Mouse (Mus musculus) heart, embryonic 13.5 days (tissue): ENCODE results near the gene Abcd3. TPM values are rescaled to one million over a fixed set of nuclear protein-coding genes. Genes with fewer than 3 reads are reported as not detected.
"Not testable (repeated sequence)": the region's sequence is repeated elsewhere in the genome, so short reads cannot be mapped to it uniquely, and the experiment has no call there.

Source experiments
- ATAC-seq: fragments of 200-750 bp; cut with Nextera tagmentation; 2 replicates; pipeline ENCODE4 v1.8.0; 2017; ENCODE audit warnings: moderate TSS enrichment; ENCODE audit not compliant: insufficient number of reproducible peaks, low FRiP score, low TSS enrichment; ENCODE audit errors: extremely low read depth
- H3K27ac ChIP-seq: fragments of 300-500 bp; sonication (generic); replicated peaks from 2 replicates; pipeline ENCODE4 v1.5.1; 2015; ENCODE audit warnings: moderate library complexity, mild to moderate bottlenecking, inconsistent platforms
- H3K27me3 ChIP-seq: fragments of 300-500 bp; sonication (generic); replicated peaks from 2 replicates; pipeline ENCODE4 v1.6.1; 2015; ENCODE audit warnings: mild to moderate bottlenecking, inconsistent platforms
- H3K36me3 ChIP-seq: fragments of 300-500 bp; sonication (generic); 2 replicates; pipeline ENCODE4 v1.6.1; 2015; ENCODE audit warnings: mild to moderate bottlenecking, inconsistent platforms
- H3K4me1 ChIP-seq: fragments of 300-500 bp; sonication (generic); 2 replicates; pipeline ENCODE4 v1.6.1; 2015; ENCODE audit warnings: inconsistent platforms
- H3K4me2 ChIP-seq: fragments of 300-500 bp; sonication (generic); 2 replicates; pipeline ENCODE4 v1.6.1; 2015; ENCODE audit warnings: inconsistent platforms, mild to moderate bottlenecking, moderate library complexity
- H3K4me3 ChIP-seq: fragments of 300-500 bp; sonication (generic); 2 replicates; pipeline ENCODE4 v1.5.1; 2015; ENCODE audit warnings: moderate library complexity, mild to moderate bottlenecking, inconsistent platforms
- H3K9ac ChIP-seq: fragments of 300-500 bp; sonication (generic); 2 replicates; pipeline ENCODE4 v1.6.1; 2015; ENCODE audit warnings: inconsistent platforms, mild to moderate bottlenecking, moderate library complexity
- H3K9me3 ChIP-seq: fragments of 300-500 bp; sonication (generic); 2 replicates; pipeline ENCODE4 v1.6.1; 2016; ENCODE audit warnings: inconsistent platforms
- WGBS: fragments of 180-500 bp; shearing (Covaris S2); methylation state at CpG from one replicate; pipeline ENCODE4 v1.1.7; 2015; ENCODE audit warnings: mixed read lengths; 5-methylcytosine and 5-hydroxymethylcytosine counted together
- polyA plus RNA-seq: library from polyadenylated mRNA; unstranded; fragments of >200 nt; fragmentation: Nextera tagmentation; extraction: Ambion mirVana; gene quantifications from 2 replicates; pipeline ENCODE4 v1.2.1, GENCODE M21; 2015

The Abcd3 gene
- polyA plus RNA-seq, 1 experiment from 2014 or later, result 37.5 TPM

DNA sequence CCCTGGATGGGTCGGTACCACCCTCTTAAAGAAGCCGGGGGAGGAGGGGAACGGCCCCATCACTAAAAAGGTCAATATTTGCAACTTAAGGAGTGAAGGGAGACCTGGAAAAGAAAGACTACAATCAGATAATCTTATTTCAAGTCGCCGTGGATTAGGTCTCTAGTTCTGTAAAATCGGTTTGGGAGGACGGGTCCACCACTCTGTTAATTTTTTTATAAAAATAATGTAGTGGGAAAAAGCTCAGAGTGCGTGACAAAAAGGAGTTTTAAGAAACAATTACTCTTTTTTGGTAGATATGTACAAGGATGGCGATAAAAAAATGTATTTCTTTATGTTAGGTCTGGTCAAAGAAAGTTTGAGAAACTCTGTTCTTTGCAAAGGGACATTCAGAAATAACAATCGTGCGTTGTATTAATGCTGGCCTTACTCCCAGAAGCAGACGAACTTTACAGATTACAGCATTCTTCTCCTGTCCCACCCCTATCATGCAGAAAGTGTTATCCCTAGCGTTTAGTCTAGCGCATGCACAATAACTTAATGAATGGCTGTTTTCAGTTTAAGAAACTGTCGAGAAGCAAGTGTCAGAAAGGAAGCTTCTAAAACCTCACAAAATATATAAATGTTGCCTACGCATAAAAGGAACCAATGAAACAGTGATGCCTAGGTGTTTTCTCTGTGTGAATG is 590 bp upstream of the Abcd3 start:
- Histone ChIP-seq H3K9me3 (no peaks in the 10 kb centered on the region), H3K27me3 (no peaks in the 10 kb centered on the region), H3K9ac (peak overlapping the region; percentile 98), H3K27ac (peak overlapping the region; percentile 99), H3K4me3 (peak overlapping the region; percentile 94), H3K4me2 (peak overlapping the region; percentile 81), H3K36me3 (no peaks in the 10 kb centered on the region), H3K4me1 (peaks cover 28% of the 10 kb centered on the region)
- WGBS, result 19% methylated on average over 16 of the region's 16 CpGs
- ATAC-seq, result no peak

DNA sequence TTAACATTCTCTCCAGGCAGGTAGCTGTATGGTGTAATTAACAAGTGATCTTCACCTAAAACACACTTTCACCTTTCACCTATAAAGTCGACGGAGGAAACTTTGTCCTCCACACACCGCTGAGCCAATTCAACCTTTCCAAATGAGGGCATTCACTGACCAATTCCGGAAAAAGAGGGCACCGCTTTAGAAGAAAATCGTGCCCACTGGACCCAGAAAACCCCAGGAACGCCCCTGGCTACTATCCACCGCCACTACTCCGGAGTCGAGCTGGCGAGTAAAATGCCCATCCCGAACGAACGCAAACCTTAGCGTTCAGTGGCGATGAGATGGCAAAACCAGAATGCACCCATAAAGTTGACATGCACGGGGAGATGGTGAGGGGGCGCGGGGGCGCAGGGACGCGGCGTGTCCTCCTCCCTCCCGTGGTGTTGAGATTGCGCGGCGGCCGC is 663 bp downstream of the Abcd3 start:
- peak overlapping the region; percentile 81 for H3K4me2 ChIP-seq
- peaks cover 31% of the 10 kb centered on the region for H3K4me1 ChIP-seq
- WGBS, result 0% methylated on average over 27 of the region's 28 CpGs
- ATAC-seq, result no peak
- H3K9ac ChIP-seq, result peak overlapping the region; percentile 98
- no peaks in the 10 kb centered on the region for H3K9me3 ChIP-seq
- peak overlapping the region; percentile 99 for H3K27ac ChIP-seq
- H3K4me3 ChIP-seq, result peak overlapping the region; percentile 94
- H3K36me3 ChIP-seq, result no peaks in the 10 kb centered on the region
- H3K27me3 ChIP-seq, result no peaks in the 10 kb centered on the region

DNA sequence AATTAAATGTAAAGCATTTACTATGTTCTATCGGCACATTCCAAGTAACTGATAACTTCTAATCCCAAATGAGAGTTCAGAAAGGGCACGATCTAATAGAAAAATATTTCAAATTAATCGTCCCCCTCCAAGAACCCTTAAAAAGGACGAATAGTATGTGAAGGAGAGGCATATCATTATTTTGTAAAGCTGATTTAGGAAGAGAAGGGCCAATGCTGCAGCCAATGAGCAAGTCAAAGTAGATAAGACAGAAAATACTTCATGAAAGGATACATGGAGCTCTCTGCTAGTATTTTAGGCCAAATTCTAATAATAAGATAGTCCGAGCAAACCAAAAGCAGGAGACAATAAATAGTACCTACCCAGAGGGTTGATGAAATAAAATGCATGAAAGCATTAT is 1.3 kb downstream of the Abcd3 start:
- ATAC-seq, result no peak
- H3K4me3 ChIP-seq, result peak overlapping the region; percentile 94
- H3K36me3 ChIP-seq, result no peaks in the 10 kb centered on the region
- H3K27ac ChIP-seq, result 0 out of 2 replicates have a peak overlapping the region, but pooled peaks have one; percentile 99
- peak overlapping the region; percentile 98 for H3K9ac ChIP-seq
- no peaks in the 10 kb centered on the region for H3K9me3 ChIP-seq
- WGBS, result 59% methylated on average over 5 of the region's 5 CpGs
- peak overlapping the region; percentile 81 for H3K4me2 ChIP-seq
- no peaks in the 10 kb centered on the region for H3K27me3 ChIP-seq
- H3K4me1 ChIP-seq, result peaks cover 31% of the 10 kb centered on the region

DNA sequence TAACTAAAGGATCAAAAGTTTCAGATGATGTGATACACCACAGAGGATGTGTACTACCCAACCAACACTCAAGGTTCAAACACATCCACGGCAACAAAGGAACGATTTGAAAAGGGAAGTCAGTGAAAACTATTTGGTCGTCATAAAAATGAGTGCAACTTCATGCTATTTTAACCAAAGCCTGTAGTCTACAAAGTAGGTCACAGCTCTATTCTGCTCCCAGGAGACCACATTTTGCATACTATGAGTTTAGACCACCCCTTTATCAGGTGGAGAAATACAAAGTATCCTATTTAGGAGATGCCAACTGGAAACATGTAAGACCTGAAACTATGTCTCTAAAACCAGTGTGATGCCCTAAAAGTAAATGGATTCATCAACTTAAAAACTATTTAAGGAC is 6.9 kb downstream of the Abcd3 start:
- no peaks in the 10 kb centered on the region for H3K9me3 ChIP-seq
- no peak overlapping the region for H3K9ac ChIP-seq
- no peak overlapping the region for H3K27ac ChIP-seq
- H3K4me2 ChIP-seq, result no peak overlapping the region
- no peaks in the 10 kb centered on the region for H3K27me3 ChIP-seq
- H3K36me3 ChIP-seq, result peaks cover 7% of the 10 kb centered on the region; the same call in 1 of the 2 replicates
- WGBS, result 85% methylated on average over 3 of the region's 3 CpGs
- ATAC-seq, result no peak
- peaks cover 32% of the 10 kb centered on the region for H3K4me1 ChIP-seq
- H3K4me3 ChIP-seq, result no peak overlapping the region

DNA sequence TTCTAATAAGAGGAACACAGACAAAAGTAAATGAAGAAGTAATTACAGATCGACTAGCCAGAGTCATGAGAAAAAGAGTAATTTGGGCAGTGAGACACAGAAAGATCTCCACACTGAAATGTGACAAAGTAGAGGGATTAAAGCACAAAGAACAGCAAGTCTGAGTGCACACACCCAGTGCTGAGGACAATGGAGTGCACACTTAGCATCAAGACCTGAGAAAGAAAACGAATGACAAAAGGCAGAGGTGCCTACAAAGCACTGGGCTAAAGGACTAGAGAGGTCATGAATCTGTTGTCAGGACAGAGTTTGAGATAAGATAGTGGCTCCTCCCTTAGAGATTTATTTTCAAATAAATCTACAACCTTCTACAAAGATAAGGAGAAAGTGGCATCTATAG is 20.9 kb downstream of the Abcd3 start:
- no peak for ATAC-seq
- H3K9me3 ChIP-seq, result no peaks in the 10 kb centered on the region
- H3K4me3 ChIP-seq, result no peak overlapping the region
- H3K9ac ChIP-seq, result no peak overlapping the region
- 52% methylated on average over 2 of the region's 2 CpGs for WGBS
- H3K27me3 ChIP-seq, result no peaks in the 10 kb centered on the region
- peaks cover 18% of the 10 kb centered on the region for H3K4me1 ChIP-seq
- no peak overlapping the region for H3K4me2 ChIP-seq
- no peak overlapping the region for H3K27ac ChIP-seq
- peaks cover 28% of the 10 kb centered on the region for H3K36me3 ChIP-seq

DNA sequence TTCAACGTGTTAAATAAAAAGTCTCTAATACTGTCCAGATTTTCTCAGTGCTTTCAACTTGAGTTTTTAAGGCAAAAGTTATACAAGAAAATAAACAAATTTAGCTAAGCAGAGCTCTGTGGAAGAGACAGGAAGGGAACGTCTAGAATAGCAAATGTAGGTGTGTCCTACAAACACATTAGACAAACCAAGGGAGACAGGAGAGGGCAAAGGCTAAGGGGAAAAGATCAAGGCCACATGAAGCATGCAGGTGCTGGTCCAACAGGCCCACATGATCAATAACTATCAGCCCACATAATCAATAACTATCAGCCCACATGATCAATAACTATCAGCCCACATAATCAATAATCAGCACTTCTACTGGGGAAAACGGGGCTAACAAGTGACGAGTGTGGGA is 22.9 kb downstream of the Abcd3 start:
- no peaks in the 10 kb centered on the region for H3K27me3 ChIP-seq
- no peak overlapping the region for H3K4me3 ChIP-seq
- WGBS, result 78% methylated on average over 4 of the region's 4 CpGs
- ATAC-seq, result no peak
- peaks cover 5% of the 10 kb centered on the region for H3K4me1 ChIP-seq
- H3K9ac ChIP-seq, result no peak overlapping the region
- no peak overlapping the region for H3K4me2 ChIP-seq
- peaks cover 28% of the 10 kb centered on the region for H3K36me3 ChIP-seq
- no peaks in the 10 kb centered on the region for H3K9me3 ChIP-seq
- H3K27ac ChIP-seq, result no peak overlapping the region

DNA sequence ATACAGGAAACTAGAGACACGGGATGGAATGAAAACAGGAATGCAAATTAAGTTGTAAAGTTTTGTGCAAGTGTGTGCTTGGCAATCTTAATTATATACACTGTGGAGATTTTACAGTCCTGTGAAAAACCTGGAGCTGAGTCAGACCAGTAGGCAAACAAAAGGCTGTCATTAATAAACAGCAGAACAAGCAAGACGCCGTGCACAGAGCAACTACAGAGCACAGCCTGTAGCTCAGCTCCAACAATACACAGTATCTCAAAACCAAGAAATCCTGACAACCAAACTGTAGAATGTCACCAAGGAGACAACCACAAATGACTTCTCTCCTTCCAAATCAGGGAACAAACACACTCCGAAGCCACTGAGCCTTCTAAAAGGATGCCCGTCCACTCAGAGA is 24.7 kb downstream of the Abcd3 start:
- Histone ChIP-seq H3K27me3 (no peaks in the 10 kb centered on the region), H3K4me1 (peaks cover 5% of the 10 kb centered on the region), H3K4me3 (no peak overlapping the region), H3K9me3 (no peaks in the 10 kb centered on the region), H3K4me2 (no peak overlapping the region), H3K9ac (no peak overlapping the region), H3K27ac (no peak overlapping the region), H3K36me3 (peaks cover 26% of the 10 kb centered on the region)
- WGBS, result 72% methylated on average over 5 of the region's 5 CpGs
- ATAC-seq, result no peak

DNA sequence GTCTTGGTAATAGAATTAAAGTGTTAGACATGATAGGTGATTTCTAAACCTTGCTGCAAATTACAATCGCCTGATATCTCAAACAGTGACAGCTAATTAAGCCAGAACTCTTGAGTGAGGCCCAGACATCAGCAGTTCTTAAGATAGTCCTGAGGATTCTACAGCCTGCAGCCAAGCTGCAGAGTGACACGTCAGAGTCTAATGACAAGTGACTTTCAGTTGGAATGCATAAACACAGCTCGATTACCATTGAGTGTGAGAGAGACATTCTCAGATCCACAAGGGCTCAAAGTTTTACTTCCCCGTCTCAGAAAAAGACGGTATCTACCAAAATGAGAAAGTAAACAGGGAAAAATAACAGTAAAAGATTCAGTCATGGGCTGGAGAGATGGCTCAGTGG is 25.3 kb downstream of the Abcd3 start:
- Histone ChIP-seq H3K27ac (no peak overlapping the region), H3K4me2 (no peak overlapping the region), H3K27me3 (no peaks in the 10 kb centered on the region), H3K4me3 (no peak overlapping the region), H3K4me1 (peaks cover 5% of the 10 kb centered on the region), H3K36me3 (peaks cover 22% of the 10 kb centered on the region), H3K9ac (no peak overlapping the region), H3K9me3 (no peaks in the 10 kb centered on the region)
- WGBS, result 37% methylated on average over 5 of the region's 5 CpGs
- no peak for ATAC-seq

DNA sequence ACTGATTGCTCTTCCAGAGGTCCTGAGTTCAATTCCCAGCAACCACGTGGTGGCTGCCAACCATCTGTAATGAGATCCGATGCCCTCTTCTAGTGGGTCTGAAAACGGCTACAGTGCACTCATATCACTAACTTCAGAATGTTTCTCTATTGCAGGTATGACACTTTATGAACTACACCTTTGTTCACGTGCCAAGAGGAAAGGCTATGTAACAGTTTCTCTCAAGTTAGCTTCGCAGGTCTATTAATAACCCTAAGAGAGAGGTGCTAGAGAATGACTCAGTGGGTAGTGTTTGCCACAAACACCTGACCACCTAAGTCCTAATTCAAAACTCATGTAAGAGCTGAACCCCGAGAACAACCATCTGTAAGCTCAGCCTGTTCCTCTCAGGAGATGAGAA is 32.1 kb downstream of the Abcd3 start:
- no peaks in the 10 kb centered on the region for H3K9me3 ChIP-seq
- H3K4me2 ChIP-seq, result no peak overlapping the region
- no peak for ATAC-seq
- WGBS, result 71% methylated on average over 6 of the region's 6 CpGs
- no peaks in the 10 kb centered on the region for H3K27me3 ChIP-seq
- H3K27ac ChIP-seq, result no peak overlapping the region
- H3K9ac ChIP-seq, result no peak overlapping the region
- no peak overlapping the region for H3K4me3 ChIP-seq
- peaks cover 25% of the 10 kb centered on the region for H3K36me3 ChIP-seq
- peaks cover 5% of the 10 kb centered on the region; the same call in 1 of the 2 replicates for H3K4me1 ChIP-seq

DNA sequence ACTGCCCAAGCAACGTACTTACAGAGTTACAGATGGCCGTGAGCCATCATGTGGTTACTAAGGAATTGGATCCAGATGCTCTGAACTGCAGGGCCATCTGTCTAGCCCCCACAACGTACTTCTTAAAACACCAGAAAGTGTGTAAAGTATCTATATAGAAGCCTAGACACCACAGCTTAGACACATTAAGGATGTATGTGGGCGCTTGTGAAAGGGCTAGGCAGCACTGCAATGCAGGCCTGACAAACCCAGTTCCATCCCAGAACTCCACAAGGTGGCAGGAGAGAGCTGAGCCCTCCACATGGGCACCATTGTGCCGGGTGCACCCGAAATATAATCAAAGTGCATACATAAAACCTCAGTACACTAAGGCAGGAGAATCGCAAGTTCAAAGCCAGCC is 37.2 kb downstream of the Abcd3 start:
- no peak for ATAC-seq
- H3K27ac ChIP-seq, result no peak overlapping the region
- H3K4me2 ChIP-seq, result no peak overlapping the region
- no peak overlapping the region for H3K9ac ChIP-seq
- no peaks in the 10 kb centered on the region for H3K27me3 ChIP-seq
- peaks cover 52% of the 10 kb centered on the region for H3K36me3 ChIP-seq
- WGBS, result 60% methylated on average over 7 of the region's 7 CpGs
- H3K4me3 ChIP-seq, result no peak overlapping the region
- H3K4me1 ChIP-seq, result peaks cover under 1% of the 10 kb centered on the region; the same call in 1 of the 2 replicates
- no peaks in the 10 kb centered on the region for H3K9me3 ChIP-seq

DNA sequence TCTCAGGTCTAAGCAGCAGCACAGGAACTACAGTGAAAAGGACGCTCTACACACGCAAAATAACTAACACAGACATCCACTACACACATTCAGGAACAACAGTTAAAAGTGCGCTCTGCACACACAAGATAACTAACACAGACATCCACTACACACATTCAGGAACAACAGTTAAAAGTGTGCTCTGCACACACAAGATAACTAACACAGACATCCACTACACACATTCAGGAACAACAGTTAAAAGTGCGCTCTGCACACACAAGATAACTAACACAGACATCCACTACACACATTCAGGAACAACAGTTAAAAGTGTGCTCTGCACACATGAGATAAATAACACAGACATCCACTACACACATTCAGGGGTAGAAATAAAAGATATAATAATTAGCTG is 41.8 kb downstream of the Abcd3 start:
- H3K36me3 ChIP-seq, result peaks cover 75% of the 10 kb centered on the region
- not testable (repeated sequence) for H3K4me2 ChIP-seq, H3K9me3 ChIP-seq, H3K9ac ChIP-seq, H3K27me3 ChIP-seq, H3K27ac ChIP-seq, H3K4me3 ChIP-seq, ATAC-seq, H3K4me1 ChIP-seq
- whole genome bisulfite sequencing, result 88% methylated on average over 4 of the region's 4 CpGs

DNA sequence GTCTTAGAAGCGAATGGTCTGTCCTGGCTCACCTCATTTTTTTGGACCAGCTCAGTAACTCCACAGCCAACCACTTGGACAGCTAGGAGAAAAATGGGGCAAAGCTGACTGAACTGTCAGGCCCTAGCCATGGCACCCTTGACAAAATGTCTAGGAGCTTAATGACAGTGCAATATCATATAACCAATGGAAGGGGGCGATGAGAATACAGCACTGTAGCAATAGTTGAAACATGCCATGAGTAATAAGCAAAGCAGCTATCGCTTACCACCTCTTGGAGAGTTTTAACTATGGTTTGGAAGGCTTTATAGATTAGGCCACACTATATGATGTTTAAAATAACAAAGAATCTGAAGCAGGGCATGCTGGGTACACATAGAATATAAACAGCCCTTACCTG is 46.3 kb downstream of the Abcd3 start:
- Histone ChIP-seq H3K4me3 (no peak overlapping the region), H3K4me1 (no peaks in the 10 kb centered on the region), H3K9me3 (no peaks in the 10 kb centered on the region), H3K9ac (no peak overlapping the region), H3K27me3 (no peaks in the 10 kb centered on the region), H3K36me3 (peaks cover 82% of the 10 kb centered on the region), H3K4me2 (no peak overlapping the region), H3K27ac (no peak overlapping the region)
- ATAC-seq, result no peak
- WGBS, result 96% methylated on average over 3 of the region's 3 CpGs
